Mouse (Mus musculus) kidney, postnatal 0 days (tissue): ENCODE results near the gene 1700010B08Rik. TPM values are rescaled to one million over a fixed set of nuclear protein-coding genes. Genes with fewer than 3 reads are reported as not detected.

ENCODE experiments used
- ATAC-seq: fragments of 200-750 bp; cut with Nextera tagmentation; replicated peaks from 2 replicates; pipeline ENCODE4 v1.8.0; 2017; ENCODE audit warnings: low read depth, moderate number of reproducible peaks, moderate TSS enrichment, moderate library complexity; ENCODE audit not compliant: low FRiP score
- DNase-seq: peaks from one replicate; pipeline ENCODE4 v3.0.0-alpha.2; 2016; ENCODE audit warnings: low spot score
- H3K27ac ChIP-seq: fragments of 300-500 bp; sonication (generic); 2 replicates; pipeline ENCODE4 v1.5.1; 2014; ENCODE audit warnings: mild to moderate bottlenecking
- H3K27me3 ChIP-seq: fragments of 300-500 bp; sonication (generic); 2 replicates; pipeline ENCODE4 v1.6.1; 2014; ENCODE audit warnings: low read length, mixed read lengths; ENCODE audit not compliant: insufficient read depth
- H3K36me3 ChIP-seq: fragments of 300-500 bp; sonication (generic); 2 replicates; pipeline ENCODE4 v1.6.1; 2014; ENCODE audit warnings: low read length, mixed read lengths; ENCODE audit not compliant: insufficient read depth
- H3K4me1 ChIP-seq: fragments of 300-500 bp; sonication (generic); replicated peaks from 2 replicates; pipeline ENCODE4 v1.6.1; 2014; ENCODE audit warnings: antibody characterized with exemption, low read length, mixed read lengths; ENCODE audit not compliant: insufficient read depth
- H3K4me2 ChIP-seq: fragments of 300-500 bp; sonication (generic); 2 replicates; pipeline ENCODE4 v1.6.1; 2014; ENCODE audit warnings: mild to moderate bottlenecking, low read length, moderate library complexity, mixed read lengths
- H3K4me3 ChIP-seq: fragments of 300-500 bp; sonication (generic); replicated peaks from 2 replicates; pipeline ENCODE4 v1.5.1; 2014; ENCODE audit warnings: low read depth, low read length
- H3K9ac ChIP-seq: fragments of 300-500 bp; sonication (generic); 2 replicates; pipeline ENCODE4 v1.6.1; 2014; ENCODE audit warnings: low read depth, low read length
- H3K9me3 ChIP-seq: fragments of 300-500 bp; sonication (generic); replicated peaks from 2 replicates; pipeline ENCODE4 v1.6.1; 2016; ENCODE audit warnings: low read length, inconsistent platforms, mixed read lengths
- CTCF ChIP-seq: IDR thresholded peaks from 2 replicates; pipeline ENCODE4 v1.5.1; 2016; ENCODE audit warnings: antibody characterized with exemption, low read depth, mild to moderate bottlenecking, moderate library complexity
- WGBS: fragments of 180-500 bp; shearing (Covaris S2); extraction: QIAGEN DNeasy Blood & Tissue Kit; methylation state at CpG from one replicate; pipeline ENCODE4 v1.1.7; 2014; 5-methylcytosine and 5-hydroxymethylcytosine counted together
- polyA plus RNA-seq: library from polyadenylated mRNA; unstranded; fragments of >200 nt; fragmentation: Nextera tagmentation; extraction: Ambion mirVana; gene quantifications from 2 replicates; pipeline ENCODE4 v1.2.1, GENCODE M21; 2015

Gene 1700010B08Rik
- polyA plus RNA-seq, 1 experiment from 2014 or later, result not detected

DNA sequence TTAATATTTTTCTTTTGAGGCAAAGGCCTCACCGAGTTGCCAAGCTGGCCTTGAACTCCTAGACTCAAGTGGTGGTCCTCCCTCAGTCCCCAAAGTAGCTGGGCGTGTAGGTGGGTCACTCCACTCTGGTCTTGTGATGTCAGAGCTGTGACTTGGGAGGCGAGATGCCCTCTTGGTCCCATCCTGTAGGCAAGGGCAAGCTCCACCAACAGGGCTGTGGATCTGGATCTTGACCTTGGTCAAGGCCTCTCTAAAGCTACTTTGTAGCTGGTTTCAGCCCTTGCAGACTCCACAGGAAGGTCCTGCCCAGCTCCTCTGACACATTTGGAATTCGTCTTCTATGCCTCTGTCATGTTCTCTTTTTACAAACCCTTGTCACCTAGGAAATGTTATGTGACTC, 6.6 kb downstream of the 1700010B08Rik start:
- no peak for TF ChIP-seq CTCF
- ATAC-seq (no peak), DNase-seq (no peak)
- Histone ChIP-seq H3K27ac (no peak overlapping the region), H3K36me3 (no peaks in the 10 kb centered on the region), H3K27me3 (no peaks in the 10 kb centered on the region), H3K9ac (no peak overlapping the region), H3K4me2 (no peak overlapping the region), H3K9me3 (no peaks in the 10 kb centered on the region), H3K4me3 (no peak overlapping the region), H3K4me1 (no peaks in the 10 kb centered on the region; the same call in none of the 2 replicates)
- 82% methylated on average over 4 of the region's 4 CpGs for WGBS

DNA sequence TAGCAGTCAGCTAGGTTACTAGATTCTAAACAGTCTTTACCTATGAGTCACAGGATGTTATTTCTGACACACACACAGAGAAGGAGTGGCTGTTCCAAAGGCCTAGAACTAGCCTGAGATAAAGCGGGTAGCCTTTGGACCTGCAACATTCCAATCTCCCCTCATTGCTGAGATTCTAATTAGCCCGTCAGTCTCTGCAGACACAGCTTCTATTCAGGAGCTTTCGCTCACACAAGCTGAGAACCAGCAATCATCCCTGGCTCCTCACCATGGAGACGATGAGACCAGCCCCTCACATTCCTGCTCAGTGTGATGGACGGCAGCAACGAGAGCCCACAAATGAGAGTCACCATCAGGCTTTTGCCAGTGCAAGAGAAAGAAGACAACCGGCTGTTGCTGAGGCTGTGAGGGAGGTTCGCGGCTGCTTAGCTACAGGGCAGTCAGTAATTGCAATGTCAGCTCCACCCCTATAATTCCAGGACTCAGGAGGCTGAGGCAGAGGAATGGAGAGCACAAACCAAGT, 11.3 kb downstream of the 1700010B08Rik start:
- DNase-seq (peak; percentile 57), ATAC-seq (no peak)
- no peaks in the 10 kb centered on the region; the same call in 1 of the 2 replicates for H3K4me1 ChIP-seq
- no peak overlapping the region for H3K27ac ChIP-seq
- no peak overlapping the region for H3K4me3 ChIP-seq
- no peak overlapping the region for H3K9ac ChIP-seq
- WGBS, result 10% methylated on average over 9 of the region's 9 CpGs
- no peak overlapping the region for H3K4me2 ChIP-seq
- H3K9me3 ChIP-seq, result no peaks in the 10 kb centered on the region
- no peaks in the 10 kb centered on the region for H3K27me3 ChIP-seq
- no peaks in the 10 kb centered on the region for H3K36me3 ChIP-seq
- TF ChIP-seq CTCF, result no peak

DNA sequence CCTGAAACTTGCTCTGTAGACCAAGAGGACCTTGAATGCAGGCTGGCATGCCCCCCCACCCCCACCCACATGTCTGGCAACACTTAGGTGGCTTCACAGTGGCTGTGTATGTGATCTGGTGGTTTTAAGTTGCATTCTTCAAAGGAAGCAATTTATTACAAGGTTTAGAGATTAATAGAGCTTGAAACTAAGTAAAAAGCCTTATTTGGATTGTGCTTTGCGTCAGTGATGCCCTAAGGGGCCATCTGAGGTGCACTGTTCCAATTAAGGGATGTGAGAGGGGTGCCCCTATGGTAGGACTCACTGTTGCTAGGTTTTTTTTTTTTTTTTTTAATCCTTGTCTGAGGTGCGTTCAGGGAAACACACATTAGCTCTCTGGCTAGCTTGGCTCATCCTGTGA, 15.2 kb downstream of the 1700010B08Rik start:
- Histone ChIP-seq H3K27me3 (no peaks in the 10 kb centered on the region), H3K4me1 (peaks cover 10% of the 10 kb centered on the region; the same call in 1 of the 2 replicates), H3K4me2 (no peak overlapping the region), H3K4me3 (no peak overlapping the region), H3K27ac (no peak overlapping the region), H3K9ac (no peak overlapping the region), H3K36me3 (no peaks in the 10 kb centered on the region), H3K9me3 (no peaks in the 10 kb centered on the region)
- 35% methylated on average over 2 of the region's 2 CpGs for WGBS
- ATAC-seq (no peak; the same call in 1 of the 2 replicates), DNase-seq (peak; percentile 80)
- TF ChIP-seq CTCF, result no peak

DNA sequence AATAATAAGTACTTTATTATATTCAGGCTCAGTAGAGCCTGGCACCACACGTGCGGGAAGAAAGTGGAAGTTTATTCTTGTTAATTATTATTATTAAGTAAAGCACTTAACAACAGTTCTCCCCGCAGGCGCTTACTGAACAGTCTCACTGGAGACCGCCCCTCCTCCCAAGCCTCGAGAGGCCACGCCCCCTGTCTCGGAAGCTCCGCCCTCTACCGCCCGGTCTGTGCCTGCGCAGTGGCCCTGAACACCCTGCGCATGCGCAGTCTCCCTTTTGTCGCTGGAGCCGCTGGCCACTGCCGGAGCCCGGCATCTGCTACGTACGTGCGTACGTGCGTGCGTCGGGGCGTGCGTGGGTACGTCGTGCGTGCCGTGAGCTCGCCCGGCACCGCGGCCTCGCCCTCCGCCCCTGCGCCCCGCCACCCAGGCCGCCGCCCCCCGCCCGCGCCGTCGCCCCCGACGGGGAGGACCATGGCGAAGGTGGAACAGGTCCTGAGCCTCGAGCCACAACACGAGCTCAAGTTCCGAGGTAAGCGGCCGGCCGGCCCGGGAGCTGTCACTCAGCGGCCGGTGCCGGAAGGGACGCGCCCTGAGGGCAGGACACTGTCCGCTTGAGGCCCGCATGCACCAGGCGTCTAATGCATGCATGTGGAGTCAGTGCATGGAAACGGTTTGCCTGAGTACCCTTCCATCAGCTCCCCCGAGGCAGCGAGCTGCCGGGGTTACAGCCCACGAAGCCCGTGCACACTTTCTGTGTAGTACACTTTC, 18.2 kb downstream of the 1700010B08Rik start, which contains the start of gene Vapb:
TSS of gene Vapb (plus strand) at position 290 of the 768 bp plus-strand sequence.
- Histone ChIP-seq H3K27ac (peak within 1 kb of the TSS; percentile 82), H3K4me1 (peaks cover 10% of the 10 kb centered on the region), H3K27me3 (no peaks in the 10 kb centered on the region), H3K9ac (peak within 1 kb of the TSS; percentile 81), H3K36me3 (no peaks in the 10 kb centered on the region), H3K4me3 (peak within 1 kb of the TSS; percentile 83), H3K4me2 (peak within 1 kb of the TSS; percentile 77), H3K9me3 (no peaks in the 10 kb centered on the region)
- peak; percentile 99 for DNase-seq
- TF ChIP-seq CTCF, result peak; percentile 49
- peak; percentile 97 for ATAC-seq
- under 1% methylated on average over 70 of the region's 70 CpGs for WGBS

DNA sequence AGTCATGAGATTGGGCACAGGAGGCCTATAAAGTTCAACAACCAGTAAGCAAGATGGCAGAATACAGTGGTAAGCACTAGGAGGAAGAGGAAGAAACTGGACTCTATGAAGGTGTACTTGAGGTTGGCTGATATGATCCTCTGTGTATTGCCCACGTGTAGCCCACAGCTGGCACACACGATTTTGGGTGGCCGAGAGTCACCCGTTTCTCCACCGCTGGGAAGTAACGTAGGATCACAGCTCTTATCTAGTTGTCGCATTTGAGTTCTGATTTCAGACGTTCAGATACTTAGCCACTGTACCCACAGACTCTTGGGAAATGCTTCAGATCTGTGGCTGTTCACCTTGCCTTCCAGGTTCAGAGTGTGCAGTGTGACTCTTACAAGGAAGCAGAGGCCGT, 19.0 kb downstream of the 1700010B08Rik start:
- no peak for TF ChIP-seq CTCF
- no peaks in the 10 kb centered on the region for H3K9me3 ChIP-seq
- no peak overlapping the region for H3K27ac ChIP-seq
- H3K4me3 ChIP-seq, result peak overlapping the region; percentile 83
- peak overlapping the region; percentile 81 for H3K9ac ChIP-seq
- no peaks in the 10 kb centered on the region for H3K27me3 ChIP-seq
- ATAC-seq (no peak), DNase-seq (no peak)
- no peaks in the 10 kb centered on the region for H3K36me3 ChIP-seq
- WGBS, result 77% methylated on average over 9 of the region's 9 CpGs
- peak overlapping the region; percentile 77 for H3K4me2 ChIP-seq
- H3K4me1 ChIP-seq, result peaks cover 14% of the 10 kb centered on the region

DNA sequence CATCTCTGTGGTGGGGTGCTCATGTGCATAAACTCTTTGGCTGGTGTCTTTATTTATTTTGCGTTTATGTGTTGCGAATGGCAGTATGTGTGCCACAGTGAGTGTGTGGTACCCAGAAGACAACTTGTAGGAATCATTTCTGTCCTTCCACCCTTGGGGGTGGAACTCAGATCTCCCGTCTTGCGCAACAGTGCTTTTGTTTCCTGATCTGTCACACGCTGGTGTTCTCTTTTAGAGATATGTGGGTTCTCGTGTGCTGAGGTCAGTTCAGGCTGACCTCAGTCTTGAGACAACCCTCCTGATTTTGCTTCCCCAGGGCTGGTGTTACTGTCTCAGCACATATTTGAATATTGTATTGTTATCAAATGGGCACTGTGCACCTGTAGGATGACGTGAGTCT, 19.9 kb downstream of the 1700010B08Rik start:
- ATAC-seq (no peak), DNase-seq (no peak)
- Histone ChIP-seq H3K4me1 (peaks cover 14% of the 10 kb centered on the region), H3K9me3 (no peaks in the 10 kb centered on the region), H3K4me2 (no peak overlapping the region), H3K4me3 (no peak overlapping the region), H3K36me3 (no peaks in the 10 kb centered on the region), H3K27ac (no peak overlapping the region), H3K9ac (no peak overlapping the region), H3K27me3 (no peaks in the 10 kb centered on the region)
- TF ChIP-seq CTCF, result no peak
- WGBS, result 85% methylated on average over 7 of the region's 7 CpGs
